Mouse (Mus musculus): ENCODE results near the gene Gpsm1.
A peak's percentile ranks its signal among the peaks of the same experiment; 100 is the strongest.

Gpsm1 gene

DNA sequence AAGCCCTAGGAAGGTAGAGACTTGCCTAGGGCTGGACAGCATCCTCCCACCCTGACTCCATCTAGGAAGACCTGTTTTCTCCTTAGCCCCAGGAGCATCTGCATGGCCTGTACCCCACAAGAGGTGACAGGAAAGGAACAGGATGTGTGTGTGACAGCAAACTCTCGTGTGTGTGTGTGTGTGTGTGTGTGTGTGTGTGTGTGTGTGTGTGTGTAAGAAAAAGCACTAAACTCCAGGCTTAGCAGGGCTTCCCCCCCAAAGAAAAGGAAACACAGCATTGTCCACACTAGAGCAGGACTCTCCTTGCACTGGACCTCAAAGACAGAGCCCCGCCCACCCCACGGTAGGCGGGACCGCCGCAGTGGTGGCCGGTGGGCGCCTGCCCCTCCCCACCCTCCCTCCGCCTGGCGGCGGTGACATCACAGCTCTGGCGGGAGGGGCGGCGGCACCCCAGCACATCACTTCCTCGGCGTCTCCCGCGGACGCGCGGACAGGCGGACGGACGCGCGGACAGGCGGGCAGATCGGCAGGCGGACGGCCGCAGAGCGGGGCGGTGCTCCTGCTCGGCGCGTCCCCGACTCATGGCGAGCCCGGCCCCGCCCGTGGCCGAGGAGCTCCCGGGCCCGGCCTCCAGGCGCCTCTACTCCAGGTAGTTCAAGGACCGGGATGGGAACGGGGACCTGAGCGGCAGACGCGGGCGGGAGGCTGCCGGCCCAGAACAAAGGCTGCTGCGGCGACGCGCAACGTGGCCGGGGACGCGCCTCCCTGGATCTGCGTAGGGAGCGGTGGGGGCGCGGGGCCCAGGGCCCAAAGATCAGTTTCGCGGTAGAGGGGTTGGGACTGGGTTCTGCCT lies at the start of gene Gpsm1:
Gpsm1 (plus strand) TSS at position 444 of the 853 bp plus-strand sequence.
- peak; percentile 77 for DNase-seq (ENCODE audit: low read depth)

DNA sequence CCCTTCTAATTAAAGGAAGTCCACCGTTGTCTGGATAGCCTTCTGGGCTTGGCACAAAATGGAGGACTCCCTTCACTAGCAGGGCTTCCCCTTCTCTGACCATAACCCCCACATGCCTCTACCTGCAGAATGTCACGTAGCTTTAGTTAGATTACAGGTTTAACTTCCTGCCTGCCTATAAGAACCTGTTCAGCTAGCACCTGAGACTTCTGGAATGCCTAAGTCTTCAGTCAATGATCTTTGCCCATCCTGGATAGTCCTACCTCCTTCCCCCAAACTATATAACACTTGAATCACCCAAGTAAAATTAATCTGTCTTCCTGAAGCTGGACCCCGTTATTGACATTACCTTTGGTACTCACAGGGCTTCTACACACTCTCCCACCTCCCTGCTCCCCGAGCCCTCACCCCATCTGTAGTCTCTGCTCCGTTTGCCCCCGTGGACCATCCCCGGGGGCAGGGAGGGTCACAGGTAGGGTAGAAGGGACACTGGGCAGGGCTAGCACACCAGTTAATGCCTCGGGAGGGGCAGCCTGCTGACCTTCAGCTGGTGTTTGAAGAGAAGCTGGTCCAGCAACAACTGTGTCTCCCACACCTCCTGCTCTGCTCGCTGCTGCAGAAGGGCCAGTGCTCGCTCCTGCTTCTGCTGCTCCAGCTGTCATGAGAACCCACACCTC lies 49.1 kb upstream of the Gpsm1 start:
- DNase-seq (ENCODE audit: low read depth), result no peak

DNA sequence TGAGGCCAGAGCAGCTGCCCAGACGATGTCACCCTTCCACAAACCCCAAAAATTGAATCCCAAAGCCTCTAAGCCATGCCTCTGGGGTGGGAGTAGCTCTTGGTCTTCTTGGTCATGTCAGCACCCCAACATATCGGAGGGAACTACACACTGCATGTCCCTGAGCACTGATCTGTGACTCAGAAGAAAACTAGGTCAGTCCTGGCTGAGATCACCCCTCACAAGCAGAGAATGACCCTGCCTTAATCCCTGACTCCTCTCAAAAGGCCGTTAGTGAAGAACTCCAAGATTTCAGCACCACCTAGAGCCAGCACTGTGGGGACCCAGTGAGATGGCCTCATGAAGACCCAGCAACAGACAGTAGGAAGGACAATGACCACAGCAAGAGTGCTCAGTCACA lies 47.1 kb upstream of the Gpsm1 start:
- no peak for DNase-seq (ENCODE audit: low read depth)

DNA sequence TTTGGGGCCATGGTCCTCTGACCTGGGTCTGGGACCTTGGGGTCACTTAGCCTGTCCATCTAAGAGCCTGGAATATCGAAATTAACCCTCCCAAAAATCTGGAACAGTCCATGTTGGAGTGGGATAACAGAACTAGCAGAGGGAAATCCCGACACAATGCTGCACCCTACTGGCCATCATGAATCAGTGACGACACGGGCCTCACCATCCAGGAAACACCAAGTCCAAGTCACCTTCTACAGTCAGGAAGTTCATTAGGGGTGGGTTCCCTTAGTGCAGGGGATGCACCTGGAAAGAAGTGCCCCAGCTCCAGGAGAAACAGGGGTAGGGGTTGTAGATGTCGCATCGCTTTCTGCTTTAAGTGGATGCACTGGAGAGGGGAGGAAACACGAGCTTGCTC lies 41.7 kb upstream of the Gpsm1 start:
- peak; percentile 48 for DNase-seq (ENCODE audit: low read depth)

DNA sequence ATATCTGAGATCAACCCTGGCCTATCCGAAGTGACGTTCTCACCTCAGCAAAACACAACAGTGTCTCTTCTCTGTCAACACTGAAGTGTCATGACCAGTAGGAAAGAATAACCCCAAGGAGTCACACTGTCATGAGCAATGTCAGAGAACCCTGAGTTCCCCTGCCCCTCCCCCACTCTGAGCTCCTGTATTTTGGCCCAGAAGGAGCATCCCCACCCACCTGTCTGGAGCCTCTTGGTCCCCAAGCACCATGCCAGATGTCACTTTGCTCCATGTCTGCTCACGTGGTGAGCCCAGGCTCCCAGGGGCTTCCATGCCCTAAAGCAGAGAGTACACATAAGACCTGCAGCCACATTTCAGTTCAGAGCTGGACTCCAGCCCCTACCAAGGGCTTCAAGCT lies 35.6 kb upstream of the Gpsm1 start:
- no peak for DNase-seq (ENCODE audit: low read depth)

DNA sequence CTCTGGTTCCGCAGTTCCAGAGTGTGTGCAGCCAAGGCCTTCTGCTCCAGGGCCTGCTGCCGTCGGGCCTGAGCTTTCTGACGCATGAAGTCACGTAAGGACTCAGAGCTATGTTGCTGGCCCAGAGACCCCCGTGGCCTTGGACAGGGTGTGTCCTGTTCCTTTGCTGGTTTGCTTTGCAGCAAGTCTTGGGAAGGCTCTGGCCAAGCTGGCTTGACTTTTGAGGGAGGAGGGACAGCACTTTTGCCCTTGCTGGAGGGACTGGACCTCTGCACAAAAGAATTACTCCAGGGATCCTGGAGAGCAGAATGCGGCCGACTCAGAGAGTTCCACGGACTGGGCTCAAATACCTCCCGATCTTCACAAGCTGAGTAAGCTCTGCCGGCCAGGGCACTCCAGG lies 34.7 kb upstream of the Gpsm1 start:
- no peak for DNase-seq (ENCODE audit: low read depth)

DNA sequence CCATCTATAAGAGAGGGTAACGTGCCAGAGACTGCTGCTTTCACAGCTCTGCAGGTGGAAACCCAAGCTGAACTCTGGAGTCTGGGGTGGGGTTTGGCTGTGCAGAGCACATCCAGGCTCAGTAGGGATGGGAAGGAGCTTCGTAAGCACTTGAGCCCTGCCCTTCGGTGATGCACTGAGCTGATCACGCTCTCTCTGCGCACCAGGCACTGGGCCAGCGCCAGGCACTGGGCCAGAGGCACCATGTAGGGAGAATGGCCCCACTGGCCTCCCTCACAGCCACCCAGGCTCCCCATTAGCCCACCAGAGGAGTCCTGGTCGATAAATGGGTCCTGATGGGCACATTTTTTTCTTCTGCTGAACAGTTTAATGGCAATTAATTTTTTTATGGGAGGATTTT lies 29.5 kb upstream of the Gpsm1 start:
- no peak for DNase-seq (ENCODE audit: low read depth)

DNA sequence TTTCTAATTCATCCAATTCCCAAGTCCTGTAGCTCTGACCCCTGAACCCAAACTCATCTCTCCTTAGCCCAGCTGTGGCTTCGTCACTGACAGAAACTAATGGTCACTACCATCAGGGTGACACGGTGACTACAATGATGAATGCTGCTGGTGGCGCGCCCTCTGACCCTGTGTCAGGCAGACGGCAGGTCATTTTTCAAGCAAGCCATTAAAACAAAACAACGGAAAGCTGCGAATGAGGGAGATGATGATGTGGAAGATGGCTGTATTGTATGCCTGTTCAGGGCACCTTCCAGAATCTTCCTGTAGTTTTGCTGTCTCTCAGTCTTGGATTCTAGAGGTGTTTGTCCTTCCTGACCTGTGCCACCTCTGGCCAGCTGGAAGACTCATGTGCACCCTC lies 28.9 kb upstream of the Gpsm1 start:
- DNase-seq (ENCODE audit: low read depth), result no peak

DNA sequence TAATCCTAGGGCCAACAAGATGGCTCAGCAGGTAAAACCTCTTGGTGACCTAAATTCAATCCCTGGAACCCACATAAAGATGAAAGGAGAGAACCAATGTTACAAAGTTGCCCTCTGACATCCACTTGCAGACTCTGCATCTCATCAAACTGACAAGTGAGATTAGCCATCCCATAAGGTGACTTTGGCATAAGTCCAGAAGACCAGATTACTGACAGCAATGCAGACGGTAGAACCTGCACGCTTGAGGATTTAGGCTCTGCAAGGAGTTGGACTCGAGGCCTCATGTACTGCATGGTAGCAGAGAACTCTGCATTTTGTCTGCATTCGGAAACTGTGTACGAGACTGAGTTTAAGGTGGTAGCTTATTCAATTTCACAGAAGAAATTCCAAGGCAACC lies 25.2 kb upstream of the Gpsm1 start:
- DNase-seq (ENCODE audit: low read depth), result no peak

DNA sequence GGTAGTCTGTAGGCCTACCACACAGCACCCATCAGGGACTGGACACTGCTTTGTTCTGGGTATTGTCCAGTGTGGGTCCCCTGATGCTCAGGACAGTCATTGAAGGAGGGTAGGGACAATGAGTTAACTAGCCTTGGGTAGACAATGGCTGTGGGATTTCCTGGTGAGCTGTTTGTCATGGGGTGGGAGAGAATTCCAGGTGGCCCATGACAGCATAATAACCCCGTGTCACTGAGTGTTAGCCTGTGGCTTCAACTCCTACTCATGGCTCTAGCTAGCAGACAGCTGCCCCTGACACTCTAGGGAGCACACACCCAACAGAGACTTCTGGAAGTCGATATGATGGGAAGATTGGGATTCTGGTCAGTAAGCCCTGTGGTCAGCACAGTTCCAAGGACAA lies 20.9 kb upstream of the Gpsm1 start, which contains the start of gene Ccdc187:
Ccdc187 (minus strand) TSS at position 101 of the 400 bp plus-strand sequence.
- DNase-seq (ENCODE audit: low read depth), result no peak

DNA sequence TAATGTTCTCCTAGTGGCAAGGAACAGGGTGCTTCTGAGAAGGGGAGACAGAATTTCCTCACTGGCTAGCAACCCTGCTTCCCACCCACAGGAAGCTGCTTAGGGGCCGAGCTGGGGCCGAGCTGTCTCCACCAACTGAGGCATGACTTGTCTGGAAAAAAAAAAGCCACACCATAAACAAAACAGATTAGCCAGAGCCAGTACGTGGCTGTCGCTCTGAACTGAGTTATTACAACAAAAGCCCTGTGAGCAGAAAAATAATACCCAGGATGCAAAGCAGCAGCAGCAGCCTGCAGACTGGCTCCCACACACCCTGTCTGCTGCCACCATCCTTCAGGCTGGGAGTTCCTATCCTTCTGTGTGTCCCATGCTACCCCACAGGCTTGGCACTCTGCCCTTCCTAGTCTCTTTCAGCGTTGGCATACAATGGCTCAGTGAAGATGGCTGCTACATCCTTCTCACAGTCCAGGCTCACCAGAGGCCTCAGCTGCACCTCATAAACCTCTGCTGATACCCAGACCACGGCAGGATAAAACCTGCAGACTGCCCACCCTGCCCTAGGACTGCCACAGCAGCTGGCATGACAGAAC lies 18.6 kb upstream of the Gpsm1 start:
- DNase-seq (ENCODE audit: low read depth), result no peak

DNA sequence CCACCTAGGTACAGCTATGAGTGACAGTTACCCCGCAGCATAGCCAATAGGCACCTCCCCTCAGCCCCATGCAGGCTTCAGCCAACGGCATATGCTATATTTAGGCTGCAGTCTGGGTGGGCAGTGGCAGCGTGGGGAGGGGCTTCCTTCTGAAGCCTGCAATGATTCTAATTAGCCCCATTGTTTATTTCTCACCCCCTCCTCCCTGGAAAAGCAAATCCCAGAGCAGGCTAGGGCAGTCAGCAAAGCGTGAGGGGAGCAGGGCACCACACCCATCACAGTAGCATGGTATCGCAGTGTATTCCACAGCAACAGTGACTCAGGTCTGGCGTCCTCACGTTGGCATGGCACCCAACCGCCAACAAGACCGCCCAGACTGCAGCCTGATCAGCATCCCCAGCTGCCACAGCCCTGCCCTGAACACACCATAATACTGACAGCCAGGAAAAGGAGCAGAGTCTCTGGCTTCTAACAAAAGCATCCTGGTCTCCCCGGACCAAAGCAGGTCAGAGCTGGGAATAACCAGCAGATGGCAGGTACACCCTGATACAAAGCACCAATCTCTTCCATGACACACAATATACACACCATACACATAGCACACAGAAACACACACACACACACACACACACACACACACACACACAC lies 17.0 kb upstream of the Gpsm1 start:
- DNase-seq (ENCODE audit: low read depth), result peak; percentile 20

DNA sequence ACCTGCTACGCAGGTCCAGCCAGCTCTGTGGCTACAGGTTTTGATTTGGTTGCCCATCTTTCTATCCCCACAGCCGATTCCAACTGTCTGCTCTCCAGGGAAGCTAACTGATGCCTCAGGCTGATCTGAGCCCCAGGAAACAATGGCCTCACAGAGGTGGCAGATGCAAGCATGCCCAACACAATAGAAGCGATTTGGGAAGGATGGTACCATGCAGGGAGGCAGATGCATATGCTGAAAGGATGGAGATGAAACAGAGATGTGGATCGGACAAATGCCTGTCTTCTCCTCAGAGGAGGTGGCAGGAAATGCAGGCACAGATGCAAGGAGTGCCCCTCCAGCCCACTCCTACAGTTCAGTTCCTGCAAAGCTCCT lies 16.5 kb upstream of the Gpsm1 start:
- no peak for DNase-seq (ENCODE audit: low read depth)

DNA sequence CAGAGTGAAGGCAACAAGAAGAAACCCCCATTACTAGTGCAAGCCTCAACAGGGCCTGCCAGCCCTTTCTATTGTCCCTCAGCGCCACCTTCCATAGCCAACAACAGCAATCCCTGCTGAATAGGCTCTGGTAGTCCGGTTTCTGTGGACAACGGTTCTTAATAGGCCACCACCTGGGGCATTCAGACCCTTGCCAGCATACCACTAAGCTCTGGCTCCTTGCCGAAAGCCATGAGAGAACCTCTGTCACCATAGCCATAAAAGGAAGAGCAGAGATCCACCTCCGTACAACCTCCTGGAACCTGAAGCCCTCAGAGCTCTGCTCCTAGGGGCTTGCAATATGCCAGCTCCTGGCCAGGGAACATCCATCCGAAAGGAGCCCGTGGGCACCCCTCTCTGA lies 16.0 kb upstream of the Gpsm1 start:
- no peak for DNase-seq (ENCODE audit: low read depth)

DNA sequence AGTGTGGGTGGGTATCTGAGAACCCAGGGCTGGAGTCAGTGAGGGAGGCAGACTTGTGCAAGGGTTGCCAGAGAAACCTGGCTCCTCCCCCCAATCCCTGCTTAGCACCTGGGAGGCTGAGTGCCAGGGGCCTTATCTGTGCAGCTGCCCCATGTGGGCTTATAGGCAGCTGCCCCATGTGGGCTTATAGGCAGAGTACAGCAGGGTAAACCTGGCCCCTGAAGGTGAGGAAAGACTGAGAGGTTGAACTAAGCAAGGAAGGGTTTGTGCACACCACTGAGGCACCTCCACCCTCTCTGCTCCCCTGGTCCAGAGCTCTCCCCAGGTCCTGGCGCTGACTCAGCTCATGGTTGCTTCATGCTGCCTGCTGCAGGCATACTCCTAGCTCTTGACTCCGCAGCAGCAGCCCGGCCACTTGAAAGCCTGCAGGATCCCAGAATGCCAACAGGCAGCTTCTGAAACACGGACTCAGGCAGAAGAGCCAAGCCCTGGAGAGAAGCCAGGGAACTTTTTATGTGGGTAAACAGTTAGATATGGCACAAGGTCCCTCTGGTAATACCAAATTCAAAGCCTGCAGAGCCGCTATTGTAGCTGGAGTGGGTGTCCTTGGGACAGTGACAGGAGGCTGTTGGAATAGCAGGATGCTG lies 15.0 kb upstream of the Gpsm1 start:
- DNase-seq (ENCODE audit: low read depth), result no peak

DNA sequence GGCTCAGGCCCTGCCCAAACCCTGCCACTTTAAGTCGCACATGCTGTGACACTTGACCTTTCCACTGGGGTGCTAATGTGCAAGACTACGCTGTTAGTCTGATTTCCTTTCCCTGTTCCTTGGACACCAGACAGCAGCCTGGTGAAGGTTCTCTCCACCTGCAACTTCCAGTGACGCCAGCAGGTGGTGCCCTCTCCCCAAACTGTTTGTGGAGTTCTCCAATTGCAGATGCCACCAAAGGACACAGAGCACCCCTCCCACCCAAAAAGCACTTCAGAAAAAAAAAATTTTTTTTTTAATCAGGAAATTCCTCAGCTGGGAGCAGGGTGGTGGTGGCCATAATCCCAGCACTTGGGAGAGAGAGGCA lies 14.5 kb upstream of the Gpsm1 start:
- DNase-seq (ENCODE audit: low read depth), result peak; percentile 82

DNA sequence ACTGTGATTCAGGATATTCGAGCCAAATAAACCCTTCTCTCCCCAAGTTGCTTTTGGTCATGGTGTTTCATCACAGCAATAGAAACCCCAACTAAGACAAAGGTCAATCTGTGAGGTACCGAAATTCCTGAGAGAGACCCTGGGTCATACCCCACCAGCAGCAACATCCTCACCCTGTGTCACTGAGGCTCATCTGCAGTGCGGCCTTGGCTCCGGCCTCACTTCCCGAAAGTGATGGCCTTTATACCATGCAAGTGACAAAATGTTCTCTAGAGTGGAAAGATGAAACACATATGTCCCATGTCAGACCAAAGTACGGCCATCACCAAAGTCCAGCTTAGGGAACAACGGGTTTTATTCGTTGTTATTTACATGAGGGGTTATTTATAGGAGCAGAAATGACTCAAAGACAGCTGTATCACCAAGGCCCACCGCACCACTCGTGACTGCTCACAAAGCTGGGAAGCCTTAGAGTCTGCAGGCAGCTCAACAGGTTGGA lies 13.3 kb upstream of the Gpsm1 start:
- no peak for DNase-seq (ENCODE audit: low read depth)

DNA sequence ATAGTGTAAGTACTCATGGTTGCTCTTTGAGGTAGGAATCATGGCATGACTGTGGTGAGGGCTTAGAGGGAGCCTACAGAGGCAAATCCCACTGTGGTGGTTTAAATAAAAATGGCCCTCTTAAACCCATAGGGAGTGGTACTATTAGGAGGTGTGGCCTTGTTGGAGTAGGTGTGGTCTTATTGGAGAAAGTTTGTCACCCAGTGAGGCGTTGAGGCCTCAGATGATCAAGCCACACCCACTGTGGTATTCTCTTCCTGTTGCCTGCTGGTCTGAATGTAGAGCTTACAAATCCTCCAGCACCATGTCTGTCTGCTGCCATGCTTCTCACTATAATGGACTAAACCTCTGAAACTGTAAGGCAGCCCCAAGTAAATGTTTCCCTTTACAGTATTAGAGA lies 10.6 kb upstream of the Gpsm1 start:
- peak; percentile 32 for DNase-seq (ENCODE audit: low read depth)

DNA sequence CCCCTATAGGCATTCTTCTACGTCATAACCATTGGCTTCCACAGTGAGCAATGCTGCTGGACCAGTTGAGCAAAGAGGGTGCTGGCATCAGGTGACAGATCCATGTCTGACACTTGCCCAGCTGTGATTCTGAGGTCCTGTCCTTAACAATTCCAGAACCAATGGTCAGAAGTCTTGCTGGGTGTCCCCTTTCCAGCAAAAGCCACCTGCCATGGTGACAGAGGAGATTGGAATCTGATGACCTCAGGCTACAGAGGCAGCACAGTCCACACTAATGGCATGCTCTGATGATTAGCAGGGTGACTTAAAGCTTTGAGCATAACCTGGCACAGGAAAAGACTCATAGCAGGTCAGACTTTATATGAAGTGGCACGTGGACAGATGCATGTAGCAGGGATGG lies 9.8 kb upstream of the Gpsm1 start:
- DNase-seq (ENCODE audit: low read depth), result no peak

DNA sequence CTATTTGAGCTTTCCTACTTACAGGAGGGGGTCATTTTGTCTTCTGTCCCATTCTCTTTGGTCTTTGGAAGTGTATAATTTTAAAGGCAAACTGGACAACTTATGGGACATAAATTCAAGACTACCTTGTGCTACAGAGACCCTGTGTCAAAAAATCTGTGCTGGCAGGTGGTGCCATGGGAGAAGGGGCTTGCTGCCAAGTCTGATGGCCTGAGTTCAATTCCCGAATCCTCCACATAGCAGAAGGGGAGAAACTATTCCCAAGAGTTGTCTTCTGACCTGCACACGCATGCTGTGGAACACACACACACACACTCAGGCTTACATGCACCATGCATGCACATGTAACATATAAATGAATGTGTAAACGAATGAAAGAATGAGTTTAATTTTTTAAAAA lies 8.6 kb upstream of the Gpsm1 start:
- DNase-seq (ENCODE audit: low read depth), result no peak

DNA sequence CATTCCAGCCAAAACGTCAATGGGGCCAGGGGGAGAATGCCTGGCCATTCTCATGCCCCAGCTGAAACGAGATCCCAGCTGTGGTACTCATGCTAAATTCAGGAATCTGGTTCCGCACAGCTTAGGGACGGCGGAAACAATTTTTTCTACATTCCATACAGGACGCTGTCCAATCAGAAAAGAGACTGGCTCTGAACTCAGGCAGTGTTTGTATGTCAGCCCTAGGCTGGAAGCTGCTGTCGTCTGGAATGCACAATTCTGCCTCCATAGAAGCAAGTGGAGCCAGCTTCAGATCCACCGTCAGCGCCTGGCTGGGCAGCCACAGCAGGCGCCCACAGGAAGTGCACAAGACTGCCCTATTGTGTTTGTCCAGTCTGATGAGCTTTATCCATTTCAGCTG lies 5.6 kb upstream of the Gpsm1 start:
- no peak for DNase-seq (ENCODE audit: low read depth)

DNA sequence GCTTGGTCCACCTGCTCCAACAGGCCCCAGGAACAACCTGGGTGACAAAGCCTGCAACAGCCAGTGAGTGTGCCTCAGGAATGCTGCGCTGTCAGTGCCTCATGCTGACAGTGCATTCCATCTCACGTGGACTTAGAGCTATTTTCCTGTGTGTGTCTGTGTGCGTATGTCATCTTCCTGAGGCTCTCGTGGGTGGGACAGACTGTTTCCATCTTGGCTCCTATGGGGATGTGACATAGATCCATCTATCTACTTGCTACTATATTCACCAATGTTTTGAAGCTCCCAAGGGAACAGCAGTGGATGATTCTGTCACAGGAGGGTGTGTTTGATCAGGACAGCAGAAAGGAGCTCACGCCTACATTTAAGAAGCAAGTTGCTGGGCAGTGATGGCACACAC lies 3.4 kb upstream of the Gpsm1 start:
- DNase-seq (ENCODE audit: low read depth), result no peak

All from induced T-regulatory cell, adult 2 months (primary cell).